Mouse (Mus musculus) testis, adult 2 months (tissue): ENCODE measurements around the gene Fads6. TPM values are rescaled to one million over a fixed set of nuclear protein-coding genes. Genes with fewer than 3 reads are reported as not detected.

Experiments
- H3K27ac ChIP-seq: fragments of 200-500 bp; 2 replicates; pipeline ENCODE4 v1.5.1; 2012; ENCODE audit warnings: low read depth, low read length; ENCODE audit not compliant: control insufficient read depth, insufficient read depth
- H3K27me3 ChIP-seq: fragments of 200-500 bp; 2 replicates; pipeline ENCODE4 v1.6.1; 2012; ENCODE audit warnings: mild to moderate bottlenecking, low read length, moderate library complexity; ENCODE audit not compliant: control insufficient read depth, insufficient read depth
- H3K36me3 ChIP-seq: fragments of 200-500 bp; 2 replicates; pipeline ENCODE4 v1.6.1; 2012; ENCODE audit warnings: mild to moderate bottlenecking, low read length; ENCODE audit not compliant: control insufficient read depth, insufficient read depth
- H3K4me1 ChIP-seq: fragments of 200-500 bp; 2 replicates; pipeline ENCODE4 v1.6.1; 2012; ENCODE audit warnings: low read length; ENCODE audit not compliant: control insufficient read depth, insufficient read depth
- H3K4me3 ChIP-seq: fragments of 200-500 bp; 2 replicates; pipeline ENCODE4 v1.5.1; 2012; ENCODE audit warnings: low read depth, mild to moderate bottlenecking, low read length, moderate library complexity, mixed read lengths; ENCODE audit not compliant: control insufficient read depth
- CTCF ChIP-seq: fragments of 200-500 bp; IDR thresholded peaks from 2 replicates; pipeline ENCODE4 v1.5.1; 2012; ENCODE audit warnings: low read depth, mild to moderate bottlenecking, inconsistent platforms, low read length, moderate library complexity; ENCODE audit not compliant: control insufficient read depth, insufficient read depth, insufficient replicate concordance
- POLR2A ChIP-seq: fragments of 200-500 bp; IDR thresholded peaks from 2 replicates; pipeline ENCODE4 v1.6.1; 2012; ENCODE audit warnings: low read depth, mild to moderate bottlenecking, inconsistent platforms, low read length, moderate library complexity; ENCODE audit not compliant: control insufficient read depth
- polyA plus RNA-seq: library from polyadenylated mRNA; depleted of rRNA; stranded (reverse); fragments of >200 nt; gene quantifications from 2 replicates; pipeline ENCODE4 v1.2.3, GENCODE M21; 2012; rRNA removed

Fads6 gene
- 6.4 and 7.0 TPM in 2 replicates for polyA plus RNA-seq

DNA sequence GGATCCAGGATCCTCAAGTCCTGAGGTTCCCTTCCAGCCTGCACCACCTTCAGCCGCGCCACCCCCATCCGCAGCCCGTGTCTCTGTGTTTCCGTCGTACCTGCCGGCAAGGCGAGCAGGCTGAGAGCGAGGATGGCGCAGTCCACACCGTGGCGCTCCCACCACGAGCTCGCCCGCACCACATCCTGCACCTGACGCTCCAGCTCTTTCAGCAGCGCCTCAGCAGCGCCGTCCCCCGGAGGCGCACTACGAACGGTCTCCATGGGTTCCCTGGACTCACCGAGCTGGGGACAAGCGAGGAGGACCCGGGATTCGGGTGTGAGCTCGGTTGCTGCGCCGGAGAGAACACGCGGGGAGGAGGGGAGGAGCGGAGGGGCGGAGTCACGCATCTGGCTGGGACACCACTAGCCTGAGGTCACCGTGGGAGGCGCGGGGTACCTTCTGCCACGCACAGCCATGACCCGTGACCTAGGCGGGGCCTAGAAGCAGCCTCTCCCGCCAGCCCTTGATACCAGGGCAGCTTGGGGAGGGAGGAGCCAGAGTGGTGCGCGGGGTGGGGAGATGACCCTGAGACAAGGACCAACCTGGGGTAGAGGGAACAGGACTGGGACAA is at the start of gene Fads6:
Fads6 (minus strand) TSS at position 450 of the 613 bp plus-strand sequence.
- TF ChIP-seq POLR2A, result 0 out of 2 replicates have a peak, but pooled peaks have one; percentile 34
- TF ChIP-seq CTCF, result no peak
- Histone ChIP-seq H3K36me3 (no peaks in the 10 kb centered on the region), H3K27ac (peak within 1 kb of the TSS; percentile 7; the same call in 1 of the 2 replicates), H3K27me3 (no peaks in the 10 kb centered on the region), H3K4me1 (peaks cover 17% of the 10 kb centered on the region), H3K4me3 (peak within 1 kb of the TSS; percentile 76)

DNA sequence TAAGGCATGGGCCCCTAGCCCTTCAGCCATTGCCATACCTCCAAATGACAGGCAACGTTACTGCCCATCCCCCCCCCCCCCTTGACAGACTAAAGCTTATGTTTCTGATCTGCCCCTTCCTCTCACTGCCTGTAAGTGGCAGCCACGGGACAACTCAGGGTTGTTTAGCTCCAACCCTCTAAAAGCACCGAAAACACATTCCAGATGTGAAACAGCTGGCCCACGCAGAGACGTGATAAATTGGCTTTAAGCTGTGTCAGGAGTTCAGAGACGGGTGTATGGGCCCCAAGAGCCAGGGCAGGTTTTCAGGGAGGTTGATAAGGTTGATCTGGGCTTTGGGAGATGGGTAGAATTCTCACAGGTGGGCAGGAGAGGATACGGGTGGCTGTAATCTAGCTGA is 48.1 kb upstream of the Fads6 start:
- no peak overlapping the region for H3K27ac ChIP-seq
- H3K4me1 ChIP-seq, result peaks cover 4% of the 10 kb centered on the region
- H3K27me3 ChIP-seq, result no peaks in the 10 kb centered on the region
- H3K36me3 ChIP-seq, result no peaks in the 10 kb centered on the region
- H3K4me3 ChIP-seq, result no peak overlapping the region
- no peak for TF ChIP-seq POLR2A

GRCm38 (mm10) chr11:115344967-115345366 is 47.5 kb upstream of the Fads6 start:
- Histone ChIP-seq H3K4me3 (peak overlapping the region; percentile 64), H3K27ac (no peak overlapping the region), H3K27me3 (no peaks in the 10 kb centered on the region), H3K36me3 (no peaks in the 10 kb centered on the region), H3K4me1 (peaks cover 4% of the 10 kb centered on the region)
- no peak for TF ChIP-seq CTCF
- TF ChIP-seq POLR2A, result no peak

GRCm38 (mm10) chr11:115341866-115342265 is 44.4 kb upstream of the Fads6 start:
- Histone ChIP-seq H3K4me1 (peaks cover 4% of the 10 kb centered on the region), H3K4me3 (peak overlapping the region; percentile 28), H3K27ac (no peak overlapping the region), H3K36me3 (no peaks in the 10 kb centered on the region), H3K27me3 (no peaks in the 10 kb centered on the region)
- TF ChIP-seq CTCF (no peak), POLR2A (no peak; the same call in 1 of the 2 replicates)

- Histone ChIP-seq H3K27ac (no peak overlapping the region), H3K4me1 (peaks cover 4% of the 10 kb centered on the region), H3K36me3 (no peaks in the 10 kb centered on the region), H3K27me3 (no peaks in the 10 kb centered on the region), H3K4me3 (peak overlapping the region; percentile 67)
- TF ChIP-seq POLR2A (no peak), CTCF (no peak)
Observed at GRCm38 (mm10) chr11:115341246-115341645, 43.8 kb upstream of the Fads6 start.

DNA sequence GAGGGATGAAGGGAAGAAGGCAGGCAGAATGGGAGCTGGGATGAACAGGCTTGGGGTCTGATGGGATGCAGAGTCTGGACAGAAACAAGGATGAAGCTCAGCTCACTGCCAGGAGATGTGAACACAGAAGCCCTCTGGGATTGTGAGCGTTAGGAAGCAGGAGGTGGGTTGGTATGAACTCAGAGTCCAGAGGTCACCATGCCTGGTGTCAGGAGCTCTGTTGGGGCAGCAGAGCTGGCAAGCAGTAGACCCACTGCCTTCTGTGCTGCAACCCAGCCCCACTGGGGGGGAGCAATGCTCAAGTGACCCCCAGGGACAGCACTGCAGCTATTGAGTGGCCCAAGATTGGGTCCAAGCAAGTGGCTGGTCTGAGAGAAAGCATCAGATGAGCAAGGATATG is 40.4 kb upstream of the Fads6 start:
- H3K4me1 ChIP-seq, result peaks cover 6% of the 10 kb centered on the region
- H3K36me3 ChIP-seq, result no peaks in the 10 kb centered on the region
- H3K4me3 ChIP-seq, result no peak overlapping the region
- no peaks in the 10 kb centered on the region for H3K27me3 ChIP-seq
- TF ChIP-seq CTCF (no peak), POLR2A (no peak)
- H3K27ac ChIP-seq, result no peak overlapping the region

GRCm38 (mm10) chr11:115337350-115337749 is 39.9 kb upstream of the Fads6 start:
- H3K27ac ChIP-seq, result no peak overlapping the region
- no peaks in the 10 kb centered on the region for H3K27me3 ChIP-seq
- H3K36me3 ChIP-seq, result no peaks in the 10 kb centered on the region
- H3K4me1 ChIP-seq, result peaks cover 6% of the 10 kb centered on the region
- TF ChIP-seq CTCF, result no peak
- no peak for TF ChIP-seq POLR2A
- H3K4me3 ChIP-seq, result no peak overlapping the region
